Mouse (Mus musculus) stomach, postnatal 0 days (tissue): ENCODE data around the gene Cd247. TPM values are rescaled to one million over a fixed set of nuclear protein-coding genes. Genes with fewer than 3 reads are reported as not detected.

Source experiments
- ATAC-seq: fragments of 200-750 bp; cut with Nextera tagmentation; 2 replicates; pipeline ENCODE4 v1.8.0; 2017; ENCODE audit not compliant: low FRiP score, low TSS enrichment
- DNase-seq: peaks from one replicate; pipeline ENCODE4 v3.0.0-alpha.2; 2016; ENCODE audit warnings: low spot score
- H3K27ac ChIP-seq: fragments of 300-500 bp; sonication (generic); replicated peaks from 2 replicates; pipeline ENCODE4 v1.5.1; 2014; ENCODE audit warnings: mild to moderate bottlenecking, control low read depth
- H3K27me3 ChIP-seq: fragments of 300-500 bp; sonication (generic); 2 replicates; pipeline ENCODE4 v1.6.1; 2014; ENCODE audit warnings: low read length; ENCODE audit not compliant: control insufficient read depth, insufficient read depth
- H3K36me3 ChIP-seq: fragments of 300-500 bp; sonication (generic); 2 replicates; pipeline ENCODE4 v1.6.1; 2014; ENCODE audit warnings: low read length, mixed read lengths; ENCODE audit not compliant: control insufficient read depth, insufficient read depth
- H3K4me1 ChIP-seq: fragments of 300-500 bp; sonication (generic); replicated peaks from 2 replicates; pipeline ENCODE4 v1.6.1; 2014; ENCODE audit warnings: antibody characterized with exemption; ENCODE audit not compliant: control insufficient read depth, insufficient read depth
- H3K4me2 ChIP-seq: fragments of 300-500 bp; sonication (generic); replicated peaks from 2 replicates; pipeline ENCODE4 v1.6.1; 2014; ENCODE audit warnings: low read depth, mild to moderate bottlenecking, control low read depth, moderate library complexity
- H3K4me3 ChIP-seq: fragments of 300-500 bp; sonication (generic); 2 replicates; pipeline ENCODE4 v1.5.1; 2014; ENCODE audit warnings: low read depth, low read length, control low read depth
- H3K9ac ChIP-seq: fragments of 300-500 bp; sonication (generic); 2 replicates; pipeline ENCODE4 v1.6.1; 2014; ENCODE audit warnings: mild to moderate bottlenecking, low read length, control low read depth, mixed read lengths
- H3K9me3 ChIP-seq: fragments of 300-500 bp; sonication (generic); 2 replicates; pipeline ENCODE4 v1.6.1; 2016; ENCODE audit warnings: low read length; ENCODE audit not compliant: control insufficient read depth
- CTCF ChIP-seq: IDR thresholded peaks from 2 replicates; pipeline ENCODE4 v1.5.1; 2016; ENCODE audit warnings: antibody characterized with exemption, low read depth, mild to moderate bottlenecking, moderate library complexity
- EP300 ChIP-seq: optimal IDR thresholded peaks from 2 replicates; pipeline ENCODE3; 2016; ENCODE audit warnings: antibody characterized with exemption
- WGBS: fragments of 180-500 bp; shearing (Covaris S2); extraction: QIAGEN DNeasy Blood & Tissue Kit; methylation state at CpG from one replicate; pipeline ENCODE4 v1.1.7; 2014; 5-methylcytosine and 5-hydroxymethylcytosine counted together
- polyA plus RNA-seq: library from polyadenylated mRNA; unstranded; fragments of >200 nt; fragmentation: Nextera tagmentation; extraction: Ambion mirVana; gene quantifications from 2 replicates; pipeline ENCODE4 v1.2.1, GENCODE M21; 2015

Cd247 gene
- polyA plus RNA-seq, 1 experiment from 2014 or later, result 0.24 TPM

- no peaks in the 10 kb centered on the region for H3K36me3 ChIP-seq
- 59% methylated on average over 3 of the region's 3 CpGs for WGBS
- DNase-seq (no peak), ATAC-seq (0 out of 2 replicates have a peak, but pooled peaks have one; percentile 14)
- TF ChIP-seq EP300 (no peak), CTCF (no peak)
- no peaks in the 10 kb centered on the region for H3K9me3 ChIP-seq
- no peaks in the 10 kb centered on the region for H3K4me1 ChIP-seq
- no peak overlapping the region for H3K9ac ChIP-seq
- H3K27me3 ChIP-seq, result no peaks in the 10 kb centered on the region
- H3K4me3 ChIP-seq, result no peak overlapping the region
- no peak overlapping the region for H3K27ac ChIP-seq
- no peak overlapping the region for H3K4me2 ChIP-seq
These were observed 72.7 kb downstream of the Cd247 start for GRCm38 (mm10) chr1:165861235-165861609.

- TF ChIP-seq EP300, result no peak
- TF ChIP-seq CTCF, result no peak
- H3K9ac ChIP-seq, result no peak overlapping the region
- H3K27me3 ChIP-seq, result no peaks in the 10 kb centered on the region
- H3K27ac ChIP-seq, result no peak overlapping the region
- no peaks in the 10 kb centered on the region for H3K36me3 ChIP-seq
- no peak overlapping the region for H3K4me2 ChIP-seq
- H3K4me1 ChIP-seq, result no peaks in the 10 kb centered on the region
- ATAC-seq (no peak), DNase-seq (no peak)
- H3K4me3 ChIP-seq, result no peak overlapping the region
- WGBS, result 80% methylated on average over 7 of the region's 7 CpGs
- H3K9me3 ChIP-seq, result no peaks in the 10 kb centered on the region
These were observed 73.6 kb downstream of the Cd247 start for GRCm38 (mm10) chr1:165862059-165862458.

GRCm38 (mm10) chr1:165864864-165865795 lies 76.6 kb downstream of the Cd247 start:
- H3K27ac ChIP-seq, result no peak overlapping the region
- no peaks in the 10 kb centered on the region for H3K36me3 ChIP-seq
- TF ChIP-seq CTCF (no peak), EP300 (no peak)
- H3K4me1 ChIP-seq, result no peaks in the 10 kb centered on the region
- H3K9ac ChIP-seq, result no peak overlapping the region
- no peak overlapping the region for H3K4me2 ChIP-seq
- DNase-seq (no peak), ATAC-seq (no peak)
- no peak overlapping the region for H3K4me3 ChIP-seq
- WGBS, result 32% methylated on average over 14 of the region's 14 CpGs
- no peaks in the 10 kb centered on the region for H3K9me3 ChIP-seq
- H3K27me3 ChIP-seq, result no peaks in the 10 kb centered on the region

GRCm38 (mm10) chr1:165866630-165867280 lies 78.3 kb downstream of the Cd247 start:
- Histone ChIP-seq H3K27ac (no peak overlapping the region), H3K9me3 (no peaks in the 10 kb centered on the region), H3K9ac (no peak overlapping the region), H3K4me1 (no peaks in the 10 kb centered on the region), H3K4me2 (no peak overlapping the region), H3K27me3 (no peaks in the 10 kb centered on the region), H3K4me3 (no peak overlapping the region), H3K36me3 (no peaks in the 10 kb centered on the region)
- no peak for ATAC-seq
- TF ChIP-seq EP300, result no peak
- TF ChIP-seq CTCF, result no peak
- no peak for DNase-seq
- WGBS, result 54% methylated on average over 5 of the region's 5 CpGs

- Histone ChIP-seq H3K27ac (no peak overlapping the region), H3K9ac (no peak overlapping the region), H3K27me3 (no peaks in the 10 kb centered on the region), H3K4me1 (no peaks in the 10 kb centered on the region), H3K36me3 (no peaks in the 10 kb centered on the region), H3K9me3 (no peaks in the 10 kb centered on the region), H3K4me3 (no peak overlapping the region), H3K4me2 (no peak overlapping the region)
- no peak for DNase-seq
- WGBS, result 77% methylated on average over 8 of the region's 8 CpGs
- TF ChIP-seq EP300 (no peak), CTCF (no peak)
- no peak for ATAC-seq
These were observed 80.2 kb downstream of the Cd247 start for GRCm38 (mm10) chr1:165868659-165869058.

GRCm38 (mm10) chr1:165874645-165875044 lies 86.2 kb downstream of the Cd247 start:
- Histone ChIP-seq H3K4me3 (no peak overlapping the region), H3K9me3 (no peaks in the 10 kb centered on the region), H3K9ac (no peak overlapping the region), H3K4me2 (no peak overlapping the region), H3K27ac (no peak overlapping the region), H3K36me3 (0 out of 2 replicates have a peak, but pooled peaks cover 3% of the 10 kb centered on the region), H3K4me1 (no peaks in the 10 kb centered on the region), H3K27me3 (no peaks in the 10 kb centered on the region)
- no peak for TF ChIP-seq EP300
- TF ChIP-seq CTCF, result no peak
- ATAC-seq, result peak; percentile 54; the same call in 1 of the 2 replicates
- 49% methylated on average over 8 of the region's 8 CpGs for WGBS
- no peak for DNase-seq
